Mouse (Mus musculus): Measurements from ENCODE around the gene Hpd.

The Hpd gene

DNA sequence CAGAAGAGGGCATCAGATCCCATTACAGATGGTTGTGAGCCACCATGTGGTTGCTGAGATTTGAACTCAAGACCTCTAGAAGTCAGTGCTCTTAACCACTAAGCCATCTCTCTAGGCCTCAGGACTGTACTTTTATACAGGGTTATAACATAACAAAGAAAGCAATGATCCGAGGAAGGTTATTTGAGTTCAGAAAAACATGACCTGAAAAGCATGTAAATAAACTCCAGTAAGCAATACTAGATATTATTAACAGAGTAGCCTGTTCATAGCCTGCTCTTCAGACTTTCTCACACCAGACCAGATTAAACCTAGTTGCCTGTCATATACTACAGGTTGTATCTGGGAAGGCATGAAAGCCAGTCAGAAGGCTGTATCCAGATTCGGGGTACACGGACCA lies 4.8 kb upstream of the Hpd start:
- DNase-seq (ENCODE audit: low spot score) = no peak

DNA sequence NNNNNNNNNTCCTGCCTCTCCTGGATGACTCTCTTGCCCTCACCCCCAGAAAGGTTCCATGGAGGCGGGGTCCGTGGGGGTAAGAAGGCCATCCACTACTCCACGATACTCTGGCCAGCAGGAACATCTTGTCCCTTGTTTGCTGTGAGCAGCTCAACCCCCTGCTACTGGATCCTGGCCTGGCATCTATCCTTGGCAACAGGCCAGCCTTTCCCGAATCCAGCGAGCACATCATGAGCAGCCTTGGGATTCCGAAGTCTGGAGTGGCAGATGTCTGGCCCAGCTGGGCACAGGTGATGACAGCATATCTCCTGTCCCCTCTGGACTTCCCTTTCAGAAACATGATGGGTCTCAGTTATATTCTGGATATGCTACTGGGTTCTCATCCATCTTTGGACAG lies 3.4 kb upstream of the Hpd start:
- no peak for DNase-seq (ENCODE audit: low spot score)

DNA sequence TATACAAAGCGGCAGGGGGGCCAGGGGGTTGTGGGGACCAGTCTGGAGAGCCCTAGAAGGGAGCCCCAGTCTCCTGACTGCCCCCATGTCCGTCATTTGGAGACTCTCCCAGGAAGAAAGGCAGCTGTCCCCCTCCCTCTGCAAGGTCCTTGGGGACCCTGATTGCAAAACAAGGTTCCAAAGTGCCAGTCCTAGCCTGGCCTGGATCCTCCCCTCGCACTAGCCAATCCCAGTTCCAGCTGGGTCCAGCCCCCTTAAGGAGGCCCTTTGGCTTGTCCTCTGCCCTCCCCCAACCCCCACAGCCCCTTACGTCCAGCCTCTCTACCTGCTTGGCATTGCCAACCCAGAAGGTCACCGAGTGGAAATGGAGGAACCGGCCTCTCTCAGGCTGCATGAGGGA lies 991 bp downstream of the Hpd start:
- DNase-seq (ENCODE audit: low spot score) = no peak

DNA sequence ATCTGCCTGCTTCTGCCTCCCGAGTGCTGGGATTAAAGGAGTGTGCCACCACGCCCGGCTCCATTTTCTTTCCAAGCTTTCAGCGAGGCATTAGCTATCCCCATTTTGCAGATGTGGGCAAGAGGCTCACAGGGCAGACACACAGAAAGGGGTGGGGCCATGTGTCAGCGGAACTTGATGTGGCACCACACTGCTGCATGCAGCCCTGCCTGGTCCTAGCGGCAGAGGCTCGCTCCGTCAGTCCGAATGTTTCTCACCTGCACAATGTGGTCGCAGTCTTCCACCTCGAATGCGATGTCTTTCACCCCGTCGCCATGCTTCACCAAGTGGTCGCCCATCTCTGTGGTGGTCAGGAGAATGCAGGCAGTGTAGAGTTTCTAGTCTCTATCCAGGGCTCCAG lies 2.1 kb downstream of the Hpd start:
- DNase-seq (ENCODE audit: low spot score) = no peak

DNA sequence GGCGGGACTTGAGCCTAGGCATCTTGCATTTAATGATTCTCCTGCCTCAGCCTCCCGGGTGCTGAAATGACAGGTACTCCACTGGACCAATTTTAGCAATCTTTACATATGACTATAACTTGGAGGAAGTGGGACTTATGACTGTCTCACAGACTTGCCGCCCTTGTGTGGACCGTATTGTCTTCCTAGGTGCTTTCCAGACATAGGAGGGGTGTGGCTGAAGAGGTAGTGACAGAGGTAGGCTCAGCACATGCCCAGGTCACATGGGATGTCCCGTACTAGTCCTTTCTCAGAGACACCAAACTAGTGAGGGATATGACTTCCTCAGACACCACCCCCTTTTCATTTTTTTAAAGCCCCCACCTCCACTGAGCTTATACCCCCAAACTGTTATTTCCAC lies 3.7 kb downstream of the Hpd start:
- no peak for DNase-seq (ENCODE audit: low spot score)

DNA sequence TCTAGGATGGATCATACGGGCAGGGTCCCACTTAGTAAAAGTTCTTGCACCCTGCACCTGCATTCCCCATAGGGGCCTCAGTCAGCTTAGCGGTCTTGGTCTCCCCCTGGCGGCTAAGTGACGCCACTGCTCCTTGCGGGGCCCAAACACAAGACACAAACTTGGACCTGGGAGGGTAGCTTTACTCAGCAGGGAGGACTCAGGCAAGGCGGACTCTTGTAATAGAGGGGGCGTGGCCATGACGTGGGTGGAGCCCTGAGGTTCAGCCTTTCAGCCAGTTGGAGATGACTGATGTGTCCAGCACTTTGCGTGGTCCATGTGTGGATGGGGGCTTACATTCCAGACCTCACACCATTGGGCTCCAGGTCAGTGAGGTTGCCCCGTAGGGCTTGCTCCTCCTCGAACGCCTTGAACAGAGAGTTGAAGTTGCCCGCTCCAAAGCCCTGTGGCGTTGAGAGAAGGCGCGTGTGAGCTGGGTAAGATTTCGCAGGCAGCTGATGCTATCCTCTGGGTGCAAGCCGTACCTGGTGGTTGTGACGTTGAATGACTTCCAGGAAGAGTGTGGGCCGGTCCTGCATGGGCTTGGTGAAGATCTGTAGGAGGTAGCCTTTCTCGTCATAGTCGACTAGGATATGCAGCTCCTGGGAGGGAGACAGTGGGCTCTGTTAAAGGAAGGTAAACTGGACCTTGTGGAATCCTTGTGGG lies 10.7 kb downstream of the Hpd start:
- peak; percentile 75 for DNase-seq (ENCODE audit: low spot score)

DNA sequence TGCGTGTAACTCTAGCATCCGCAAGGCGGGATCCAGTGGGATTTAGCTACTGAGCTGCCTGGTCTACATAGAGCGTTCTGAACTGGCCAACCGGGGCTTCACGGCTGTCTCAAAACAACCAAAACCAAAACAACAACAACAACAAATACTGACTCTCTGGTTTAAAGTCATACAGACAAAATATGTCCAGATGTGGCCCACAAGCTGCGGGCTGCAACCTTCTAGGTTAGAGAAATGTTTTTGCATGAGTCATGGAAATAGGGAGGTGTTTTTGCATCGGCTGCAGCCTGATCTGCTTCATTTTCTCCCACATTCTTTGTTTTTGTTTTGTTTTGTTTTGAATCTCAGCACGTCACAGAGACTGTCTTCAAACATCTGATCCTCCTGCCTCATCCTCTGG lies 12.2 kb downstream of the Hpd start:
- no peak for DNase-seq (ENCODE audit: low spot score)

DNA sequence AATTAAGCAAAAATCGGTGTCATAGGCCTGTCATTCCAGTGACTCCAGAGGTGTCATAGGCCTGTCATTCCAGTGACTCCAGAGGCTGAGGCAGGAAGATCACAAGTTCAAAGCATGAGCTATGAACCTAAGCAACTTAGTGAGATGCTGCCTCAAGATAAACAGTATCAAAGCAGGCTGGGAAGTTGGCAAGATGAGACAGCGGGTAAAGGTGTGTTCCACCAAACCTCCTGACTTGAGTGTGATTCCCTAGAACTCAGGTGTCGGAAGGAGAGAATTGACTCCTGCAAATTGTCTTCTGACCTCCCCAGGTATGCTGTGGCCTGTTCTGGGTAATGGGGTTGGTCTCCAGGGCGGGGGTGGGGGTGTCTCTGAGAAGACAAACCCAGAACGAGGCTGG lies 13.2 kb downstream of the Hpd start, which contains the start of gene Psmd9:
Gene Psmd9 (plus strand): TSS at position 130 of the 400 bp plus-strand sequence.
- DNase-seq (ENCODE audit: low spot score) = no peak

DNA sequence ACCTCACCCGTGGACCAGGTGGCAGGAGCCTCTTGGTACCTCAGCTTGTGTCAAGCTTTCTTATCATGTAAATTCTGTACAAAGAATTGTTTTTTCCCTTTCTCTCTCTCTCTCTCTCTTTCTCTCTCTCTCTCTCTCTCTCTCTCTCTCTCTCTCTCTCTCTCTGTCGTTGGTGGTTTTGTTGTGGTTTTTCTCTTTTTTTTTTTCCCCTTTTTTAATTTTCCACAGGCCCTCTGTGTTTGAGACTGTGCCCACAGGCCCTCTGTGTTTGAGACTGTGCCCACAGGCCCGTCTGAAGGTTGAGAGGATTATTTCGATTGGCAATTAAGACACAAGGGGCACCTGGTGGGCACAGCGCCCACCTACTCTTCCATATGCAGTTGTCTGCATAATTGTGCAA lies 14.9 kb downstream of the Hpd start:
- no peak for DNase-seq (ENCODE audit: low spot score)

DNA sequence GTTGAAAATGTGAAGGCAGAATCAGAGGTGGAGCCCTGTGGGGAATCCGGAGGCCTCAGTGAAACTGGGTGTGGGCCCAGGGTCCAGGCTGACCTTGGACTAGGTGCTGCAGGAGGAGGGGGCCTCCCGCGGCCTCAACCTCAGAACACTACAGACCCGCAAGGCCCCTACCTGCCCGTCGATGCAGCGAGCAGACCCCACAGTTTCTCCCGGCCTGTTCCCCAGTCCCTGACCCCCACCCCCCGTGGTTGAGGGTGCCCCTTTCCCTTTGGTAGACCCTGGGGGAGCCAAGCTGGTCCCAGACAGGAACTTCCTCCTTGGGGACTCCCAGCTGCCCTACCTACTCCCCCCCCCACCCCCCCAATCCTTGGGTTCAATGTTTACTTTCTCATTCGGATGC lies 16.1 kb downstream of the Hpd start:
- DNase-seq (ENCODE audit: low spot score) = no peak

DNA sequence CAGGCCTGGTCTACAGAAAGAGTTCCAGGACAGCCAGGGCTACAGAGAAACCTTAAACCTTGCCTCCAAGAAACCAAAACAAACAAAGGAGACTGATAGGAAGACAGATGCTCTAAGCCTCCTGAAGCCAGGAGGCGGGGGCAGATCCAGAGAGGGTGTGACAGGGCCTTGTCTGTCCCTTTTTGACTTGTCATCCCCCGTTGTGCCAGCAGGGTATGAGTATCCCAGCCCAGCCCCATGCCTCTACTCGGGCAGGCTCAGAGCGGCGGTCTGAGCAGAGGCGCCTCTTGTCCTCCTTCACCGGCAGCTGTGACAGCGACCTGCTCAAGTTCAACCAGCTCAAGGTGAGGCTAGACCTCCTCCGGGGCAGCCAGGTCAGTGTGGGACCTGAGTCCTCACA lies 19.6 kb downstream of the Hpd start:
- DNase-seq (ENCODE audit: low spot score) = no peak

DNA sequence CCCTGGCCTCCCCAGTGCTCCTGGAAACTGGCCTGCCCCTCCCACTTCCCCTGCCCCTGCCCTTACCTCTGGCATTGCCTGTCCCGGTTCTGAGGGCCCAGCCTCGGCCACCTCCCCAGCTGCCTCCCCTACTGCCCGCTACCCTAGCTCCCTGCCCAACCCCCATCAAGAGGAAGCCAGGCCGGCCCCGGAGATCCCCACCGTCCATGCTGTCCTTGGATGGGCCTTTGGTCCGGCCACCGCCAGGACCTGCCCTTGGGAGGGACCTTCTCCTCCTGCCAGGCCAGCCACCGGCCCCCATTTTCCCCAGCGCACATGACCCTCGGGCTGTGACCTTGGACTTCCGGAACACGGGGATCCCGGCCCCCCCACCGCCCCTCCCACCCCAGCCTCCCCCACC lies 22.2 kb downstream of the Hpd start:
- no peak for DNase-seq (ENCODE audit: low spot score)

DNA sequence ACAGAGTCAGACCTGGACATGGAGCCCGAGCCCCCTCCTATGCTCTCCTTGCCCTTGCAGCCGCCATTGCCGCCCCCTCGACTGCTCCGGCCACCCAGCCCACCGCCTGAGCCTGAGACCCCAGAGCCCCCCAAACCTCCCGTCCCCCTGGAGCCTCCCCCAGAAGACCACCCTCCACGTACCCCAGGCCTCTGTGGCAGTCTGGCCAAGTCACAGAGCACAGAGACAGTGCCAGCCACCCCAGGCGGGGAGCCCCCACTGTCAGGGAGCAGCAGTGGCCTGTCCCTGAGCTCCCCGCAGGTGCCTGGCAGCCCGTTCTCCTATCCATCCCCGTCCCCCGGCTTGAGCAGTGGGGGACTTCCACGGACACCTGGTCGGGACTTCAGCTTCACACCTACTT lies 22.7 kb downstream of the Hpd start:
- no peak for DNase-seq (ENCODE audit: low spot score)

DNA sequence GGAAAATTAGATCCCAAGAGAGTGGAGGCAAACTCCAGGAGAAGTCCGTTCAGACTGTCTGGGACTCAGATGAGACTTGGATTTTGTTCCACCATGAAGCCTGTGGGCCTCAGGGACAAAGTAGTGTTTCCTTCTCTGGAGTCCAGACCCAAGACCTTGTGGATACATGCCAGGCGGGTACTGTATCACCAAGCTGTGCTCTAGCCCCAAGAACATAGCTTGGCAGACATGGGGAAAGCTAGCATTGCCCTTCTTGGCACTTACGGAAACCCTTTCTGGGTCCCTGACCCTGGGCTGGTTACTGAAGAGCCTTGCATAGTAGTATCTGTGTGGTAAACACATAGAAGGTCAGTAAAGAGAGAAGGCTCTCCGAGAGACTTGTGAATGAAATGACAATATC lies 23.1 kb downstream of the Hpd start:
- DNase-seq (ENCODE audit: low spot score) = no peak

DNA sequence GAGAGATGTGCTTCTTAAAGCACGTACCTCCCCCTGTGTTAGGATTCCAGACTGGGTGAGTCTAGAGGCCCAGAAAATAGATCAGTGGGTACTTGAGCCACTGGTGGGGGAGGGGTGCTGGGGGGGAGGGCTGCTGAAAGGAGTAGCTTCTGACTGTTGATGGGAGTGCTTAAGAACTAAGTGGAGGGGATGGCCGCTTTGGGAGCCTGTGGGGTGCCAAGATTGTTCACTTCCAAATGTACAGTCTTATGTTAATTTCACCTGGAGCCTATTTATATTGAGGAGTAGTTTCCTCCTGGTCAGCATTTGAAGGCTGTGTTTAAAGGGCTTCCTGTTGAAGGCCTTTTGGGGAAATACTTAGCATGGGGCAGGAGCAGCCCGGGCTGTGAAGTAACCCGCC lies 24.6 kb downstream of the Hpd start:
- no peak for DNase-seq (ENCODE audit: low spot score)

DNA sequence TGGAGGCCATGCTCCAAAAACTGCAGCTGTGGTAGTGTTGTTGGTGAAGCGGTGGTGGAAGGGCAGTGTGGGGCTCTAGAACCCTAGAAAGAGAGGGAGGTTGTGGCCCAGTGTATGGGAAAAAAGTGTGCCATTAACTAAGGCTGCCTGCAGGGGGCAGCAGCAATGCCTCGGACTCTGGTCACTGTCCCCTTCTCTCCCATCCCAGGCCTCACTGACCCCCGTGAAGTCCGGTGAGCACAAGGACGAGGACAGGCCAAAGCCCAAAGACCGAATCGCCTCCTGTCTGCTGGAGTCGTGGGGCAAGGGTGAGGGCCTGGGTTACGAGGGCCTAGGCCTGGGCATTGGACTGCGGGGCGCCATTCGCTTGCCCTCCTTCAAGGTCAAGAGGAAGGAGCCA lies 25.8 kb downstream of the Hpd start:
- no peak for DNase-seq (ENCODE audit: low spot score)

DNA sequence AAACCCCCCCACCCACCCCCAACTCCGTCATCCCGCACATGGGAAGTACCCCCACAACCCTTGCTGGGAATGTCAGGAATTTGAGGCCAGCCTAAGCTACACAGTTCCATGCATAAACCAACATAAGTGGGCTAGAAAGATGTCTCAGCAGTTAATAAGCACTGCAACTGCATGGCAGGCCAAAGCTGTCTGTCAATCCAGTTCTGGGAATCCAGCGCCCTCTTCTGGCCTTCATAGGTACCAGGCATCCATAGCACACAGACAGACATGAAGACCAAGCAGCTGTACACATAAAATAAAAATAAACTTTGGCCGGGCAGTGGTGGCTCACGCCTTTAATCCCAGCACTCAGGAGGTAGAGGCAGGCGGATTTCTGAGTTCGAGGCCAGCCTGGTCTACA lies 27.1 kb downstream of the Hpd start:
- no peak for DNase-seq (ENCODE audit: low spot score)

DNA sequence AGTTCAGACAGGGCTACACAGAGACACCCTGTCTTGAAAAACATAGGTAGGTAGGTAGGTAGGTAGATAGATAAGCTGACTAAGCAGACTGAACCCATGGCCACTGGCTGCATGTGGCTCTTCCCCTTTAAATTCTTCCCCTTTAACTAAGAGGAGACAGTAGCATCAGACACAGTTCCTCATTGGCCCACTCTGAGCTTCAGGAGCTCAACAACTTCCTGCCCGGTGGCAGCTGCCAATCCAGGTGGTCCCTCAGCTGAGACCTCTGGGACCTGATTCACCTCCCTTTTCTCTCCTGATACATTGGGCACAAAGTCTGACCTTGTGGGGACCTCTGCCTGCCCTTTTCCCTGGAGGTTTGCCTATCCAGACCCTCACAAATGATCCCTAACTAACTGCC lies 29.6 kb downstream of the Hpd start:
- DNase-seq (ENCODE audit: low spot score) = no peak

DNA sequence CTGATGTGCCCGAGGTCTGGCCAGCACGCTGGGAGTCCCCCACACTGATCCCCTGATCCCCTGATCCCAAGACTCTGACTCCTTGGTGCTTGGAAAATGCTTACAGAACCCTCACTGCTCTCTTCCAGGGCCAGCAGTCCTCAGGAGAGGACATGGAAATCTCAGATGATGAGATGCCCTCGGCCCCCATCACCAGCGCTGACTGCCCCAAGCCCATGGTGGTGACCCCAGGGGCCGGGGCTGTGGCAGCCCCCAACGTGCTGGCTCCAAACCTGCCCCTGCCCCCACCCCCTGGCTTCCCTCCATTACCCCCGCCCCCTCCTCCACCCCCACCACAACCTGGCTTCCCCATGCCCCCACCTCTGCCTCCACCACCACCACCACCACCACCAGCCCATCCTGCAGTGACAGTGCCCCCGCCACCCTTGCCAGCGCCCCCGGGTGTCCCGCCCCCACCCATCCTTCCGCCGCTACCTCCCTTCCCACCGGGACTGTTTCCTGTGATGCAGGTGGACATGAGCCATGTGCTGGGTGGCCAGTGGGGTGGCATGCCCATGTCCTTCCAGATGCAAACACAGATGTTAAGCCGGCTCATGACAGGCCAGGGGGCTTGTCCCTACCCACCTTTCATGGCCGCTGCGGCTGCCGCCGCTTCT lies 30.7 kb downstream of the Hpd start:
- DNase-seq (ENCODE audit: low spot score) = no peak

DNA sequence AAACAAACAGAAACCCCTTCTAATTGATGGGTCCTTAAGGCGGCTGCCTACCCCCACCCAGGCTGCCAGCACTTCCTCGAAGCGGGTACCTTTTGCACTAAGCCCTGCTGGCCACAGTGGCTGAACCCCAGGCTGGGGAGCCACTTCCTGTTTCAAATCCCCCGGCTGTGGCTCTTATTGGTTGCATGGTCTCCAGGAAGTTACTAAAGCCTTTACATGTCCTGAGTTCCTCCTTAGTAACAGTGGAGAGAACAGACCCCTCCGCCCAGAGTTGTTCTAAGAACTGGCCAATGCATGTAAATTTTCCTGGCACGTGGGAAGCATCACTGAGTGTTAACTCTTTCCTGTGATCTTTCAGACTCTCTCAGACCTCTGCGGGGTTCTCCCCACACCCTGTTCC lies 31.4 kb downstream of the Hpd start:
- DNase-seq (ENCODE audit: low spot score) = no peak

DNA sequence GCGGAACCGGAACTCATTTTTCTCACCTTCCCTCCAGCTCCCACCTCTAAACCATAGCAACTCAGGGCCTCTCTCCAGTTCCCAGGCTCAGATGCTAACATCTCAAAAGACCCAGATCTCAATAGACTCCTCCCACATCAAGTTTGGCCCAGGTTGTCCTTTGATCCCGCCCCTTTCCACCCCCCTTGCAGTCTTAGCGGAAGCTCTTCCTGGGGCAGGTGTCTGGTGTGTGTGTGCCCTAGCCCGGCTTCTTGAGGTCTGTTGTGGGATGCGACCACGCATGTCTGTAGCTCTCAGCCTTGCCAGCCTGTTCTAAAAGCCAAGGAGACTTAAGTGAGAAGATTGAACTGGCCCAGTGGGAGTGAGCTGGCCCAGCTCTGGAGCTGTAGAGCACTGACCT lies 31.9 kb downstream of the Hpd start:
- no peak for DNase-seq (ENCODE audit: low spot score)

DNA sequence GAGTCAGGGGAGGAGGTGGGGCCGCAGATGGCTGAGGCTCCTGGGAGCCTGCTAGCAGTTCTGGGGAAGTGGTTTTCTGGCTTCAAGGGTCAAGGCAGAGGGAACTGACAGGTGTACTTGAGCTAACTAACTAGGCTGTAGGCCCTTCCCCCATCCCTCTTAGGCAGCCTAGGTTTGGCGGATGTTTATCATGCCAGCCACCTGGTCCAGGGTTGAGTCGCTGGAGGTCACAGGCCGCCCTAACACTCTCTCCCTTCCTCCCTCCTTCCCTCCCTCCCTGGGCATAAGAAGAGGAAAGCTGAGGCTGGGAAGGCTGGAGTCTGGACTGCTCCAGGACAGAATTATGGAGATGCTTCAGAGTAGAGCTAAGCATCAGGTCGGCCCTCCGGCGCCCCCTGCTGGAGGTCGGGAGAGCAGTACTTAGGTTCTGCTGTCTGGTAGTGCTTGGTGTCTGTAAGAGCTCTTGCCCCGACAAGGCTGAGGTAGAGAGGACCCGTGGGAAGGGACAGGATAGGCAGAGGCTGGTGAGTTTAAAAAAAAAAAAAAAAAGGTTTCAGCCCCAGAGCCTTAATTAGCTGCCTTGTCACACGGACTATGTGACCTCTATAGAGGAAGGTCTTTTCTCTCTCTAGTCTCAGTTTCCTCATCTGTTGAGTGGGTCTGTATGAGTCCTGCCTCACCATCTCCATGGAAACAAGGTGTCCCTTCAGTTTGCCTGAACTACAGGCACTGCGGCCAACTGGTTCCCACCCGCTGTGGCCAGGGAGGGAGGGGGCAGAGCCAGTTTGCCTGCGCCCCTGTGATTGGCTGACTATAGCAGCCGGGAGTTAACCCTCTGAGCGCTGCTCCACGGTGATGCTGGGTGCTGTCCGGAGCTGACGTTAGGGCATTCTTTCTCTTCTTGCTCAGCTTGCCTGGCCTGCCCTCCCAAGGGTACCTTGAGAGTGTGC lies 32.8 kb downstream of the Hpd start:
- peak; percentile 84 for DNase-seq (ENCODE audit: low spot score)

All from urinary bladder, postnatal 10 days (tissue).